Mouse (Mus musculus): ENCODE results near the gene Manba. TPM values are rescaled to one million over a fixed set of nuclear protein-coding genes. Genes with fewer than 3 reads are reported as not detected.
"Not testable (repeated sequence)": the region's sequence is repeated elsewhere in the genome, so short reads cannot be mapped to it uniquely, and the experiment has no call there.

Gene Manba
- total RNA-seq, 2 experiments from 2014 or later: 28.0 to 29.0 TPM

DNA sequence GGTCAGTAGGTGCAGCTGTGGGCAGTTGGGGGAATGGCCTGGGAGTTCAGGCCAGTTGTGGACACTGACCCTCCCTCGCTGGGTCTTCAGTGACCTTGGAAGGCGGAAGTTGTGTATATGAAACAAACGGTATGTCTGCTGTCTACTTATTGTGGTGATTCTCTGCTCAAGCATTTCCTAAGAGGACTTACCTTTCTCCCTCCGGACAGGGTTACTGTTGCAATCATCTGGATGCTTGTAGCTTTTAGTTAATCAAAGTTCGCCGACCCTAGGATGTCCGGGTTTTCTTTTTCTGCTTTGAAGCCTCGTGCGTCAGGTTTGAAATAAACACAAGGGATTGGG is 460 bp downstream of the Manba start:
- ATAC-seq (ENCODE audit: poor library complexity, severe bottlenecking): peak; percentile 78

DNA sequence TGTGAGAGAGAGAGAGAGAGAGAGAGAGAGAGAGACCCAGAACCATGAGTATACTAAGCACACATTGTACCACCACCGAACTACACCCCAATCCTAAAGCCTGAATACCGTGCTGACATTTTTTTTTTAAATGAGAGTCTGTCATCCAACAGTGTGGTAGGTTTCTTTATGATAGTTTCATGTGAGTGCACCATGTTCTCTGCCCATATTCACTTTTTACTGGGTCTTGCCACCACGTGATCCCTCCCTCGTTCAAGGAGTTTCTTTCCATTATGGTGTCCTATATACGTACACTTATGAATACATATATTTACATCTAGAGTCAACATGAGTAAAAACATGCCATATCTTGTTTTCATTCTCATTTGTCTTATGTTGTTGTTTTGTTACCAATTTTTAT is 940 bp downstream of the Manba start:
- no peak for ATAC-seq (ENCODE audit: poor library complexity, severe bottlenecking)

DNA sequence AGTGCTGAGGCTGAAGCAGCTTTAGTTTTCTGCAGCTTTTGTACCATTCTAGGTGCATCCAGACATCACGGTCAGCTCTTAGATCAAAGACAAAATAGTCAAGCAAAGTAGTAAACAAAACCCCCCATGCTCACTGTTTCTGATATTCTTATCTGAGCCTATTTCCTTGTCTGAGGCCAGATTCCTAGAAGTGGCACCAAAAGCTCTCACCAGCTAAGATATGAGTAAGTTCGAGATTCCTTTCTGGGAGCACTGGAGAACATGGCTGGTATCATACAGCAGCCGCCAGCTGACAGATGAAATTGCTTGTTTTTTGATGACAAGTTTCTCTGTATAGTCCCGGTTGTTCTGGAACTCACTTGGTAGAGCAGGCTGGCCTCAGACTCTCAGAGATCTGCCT is 2.4 kb downstream of the Manba start:
- no peak for ATAC-seq (ENCODE audit: poor library complexity, severe bottlenecking)

DNA sequence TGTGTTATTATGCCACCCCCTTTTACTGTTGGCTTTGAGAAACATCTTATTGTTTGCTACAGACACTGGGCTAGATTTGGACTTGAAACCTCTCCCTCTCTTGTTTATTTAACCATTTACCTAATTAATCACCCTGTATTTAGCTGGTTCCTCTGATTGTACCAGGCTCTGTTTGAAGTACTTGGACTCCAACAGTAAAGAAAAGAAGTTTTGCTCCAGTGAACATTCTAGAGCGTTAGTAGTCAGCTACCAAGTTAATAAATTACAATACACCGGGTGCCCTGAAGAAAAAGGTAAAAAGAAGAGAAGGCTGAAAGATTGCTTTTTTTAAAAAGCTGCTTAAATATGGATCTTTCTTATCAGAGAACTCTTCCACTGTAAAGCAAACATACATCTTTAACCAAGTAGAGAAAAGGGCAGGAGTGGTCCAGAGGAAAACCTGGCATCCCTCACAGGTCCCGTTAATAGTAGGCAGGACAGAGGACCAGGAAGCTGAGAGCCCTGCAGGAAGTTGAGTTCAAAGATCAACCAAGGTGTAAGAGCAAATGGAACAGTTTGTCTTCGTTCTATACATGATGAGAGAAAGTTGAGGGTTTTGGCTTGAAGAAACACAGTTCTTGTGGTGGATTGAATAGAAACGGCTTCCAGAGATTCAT is 4.6 kb downstream of the Manba start:
- ATAC-seq (ENCODE audit: poor library complexity, severe bottlenecking): no peak

DNA sequence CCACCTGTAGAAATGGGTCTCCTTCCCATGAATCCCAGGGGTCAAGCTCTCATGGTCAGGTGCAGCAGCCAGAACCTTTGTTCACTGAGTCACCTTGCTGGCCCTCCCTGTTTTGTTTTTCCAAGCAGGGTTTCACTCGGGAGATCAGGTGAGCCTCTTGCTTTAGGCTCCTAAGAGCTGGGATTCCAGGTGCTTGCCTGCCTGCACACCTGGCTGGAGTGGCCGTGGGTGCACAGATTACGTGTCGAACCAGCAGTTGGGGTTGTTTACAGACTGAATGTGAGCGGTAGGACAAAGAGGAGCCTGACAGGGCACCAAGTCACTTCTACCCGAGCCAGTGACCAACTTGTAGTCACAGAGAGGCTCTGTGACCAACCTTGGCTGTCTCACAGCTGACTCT is 5.7 kb downstream of the Manba start:
- no peak for ATAC-seq (ENCODE audit: poor library complexity, severe bottlenecking)

DNA sequence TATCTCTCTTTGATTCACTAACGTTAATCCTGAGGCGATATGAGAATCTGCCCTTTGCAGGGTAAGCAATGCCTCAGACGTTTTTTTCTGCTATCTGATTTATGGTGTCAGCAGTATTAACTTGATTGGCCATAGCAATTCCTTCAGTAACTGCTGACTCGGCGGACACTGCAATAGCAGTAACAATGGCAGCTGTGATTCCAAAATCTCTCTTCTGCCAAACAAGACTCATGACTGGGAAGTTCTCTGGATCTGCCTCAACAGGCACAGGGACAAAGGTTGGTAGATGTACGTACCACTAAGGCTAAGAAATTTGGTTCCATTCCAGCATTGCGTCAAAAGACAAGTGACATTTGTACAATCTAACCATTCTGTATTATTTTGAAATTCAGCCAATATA is 7.9 kb downstream of the Manba start:
- not testable (repeated sequence) for ATAC-seq (ENCODE audit: poor library complexity, severe bottlenecking)

DNA sequence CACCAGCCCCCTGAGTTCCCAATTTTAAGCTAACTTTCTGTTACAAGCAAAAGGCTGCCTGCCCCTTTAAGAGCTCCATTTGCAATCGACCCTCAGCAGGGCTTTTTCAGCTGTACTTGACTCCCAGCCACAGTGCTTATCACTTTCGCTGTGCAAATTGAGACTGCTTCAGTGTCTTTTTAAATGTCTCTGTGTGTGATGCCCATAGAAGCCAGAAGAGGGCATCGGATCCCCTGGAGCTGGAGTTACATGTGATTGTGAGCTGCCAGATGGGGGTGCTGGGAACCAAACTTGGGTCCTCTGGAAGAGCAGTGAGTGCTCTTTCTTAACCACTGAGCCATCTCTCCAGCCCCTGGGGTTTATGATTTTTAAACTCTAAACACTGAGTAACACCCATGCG is 12.5 kb downstream of the Manba start:
- ATAC-seq (ENCODE audit: poor library complexity, severe bottlenecking): not testable (repeated sequence)

DNA sequence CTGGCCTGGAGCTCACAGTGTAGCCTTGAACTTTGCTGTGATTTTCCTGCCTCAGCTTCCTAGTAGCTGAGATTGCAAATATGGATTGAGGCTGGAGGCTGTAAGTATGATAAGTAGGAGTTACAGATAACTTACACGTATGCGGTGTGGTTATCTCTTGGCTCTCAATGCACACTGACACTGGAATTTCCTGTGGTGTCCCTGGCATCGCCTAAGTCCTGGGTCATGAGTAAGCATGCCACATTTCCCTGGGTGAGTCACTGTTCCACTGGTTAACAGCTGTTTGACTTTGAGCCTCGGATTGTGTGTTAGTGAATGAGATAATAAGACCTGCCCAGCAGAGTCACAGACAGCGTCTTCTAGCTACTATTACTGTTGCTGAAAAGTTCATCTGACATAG is 13.5 kb downstream of the Manba start:
- no peak for ATAC-seq (ENCODE audit: poor library complexity, severe bottlenecking)

DNA sequence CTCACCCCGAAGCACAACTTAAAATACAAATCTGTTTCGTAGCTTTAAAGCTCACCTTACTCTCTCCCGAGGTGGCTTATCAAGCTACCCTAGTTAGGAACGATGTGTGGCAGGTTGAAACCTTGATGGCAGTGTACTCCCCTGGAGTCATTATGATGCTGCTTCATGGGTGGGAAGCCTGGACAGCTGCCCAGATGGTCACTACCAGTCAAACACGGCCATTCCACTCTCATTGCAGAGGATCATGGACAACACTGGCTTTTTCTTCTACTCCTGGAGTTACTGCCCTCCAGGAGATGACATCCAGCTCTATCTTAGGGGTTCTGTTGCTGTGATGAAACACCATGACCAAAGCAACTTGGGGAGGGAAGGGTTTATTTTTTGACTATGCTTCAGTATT is 17.7 kb downstream of the Manba start:
- ATAC-seq (ENCODE audit: poor library complexity, severe bottlenecking): no peak

DNA sequence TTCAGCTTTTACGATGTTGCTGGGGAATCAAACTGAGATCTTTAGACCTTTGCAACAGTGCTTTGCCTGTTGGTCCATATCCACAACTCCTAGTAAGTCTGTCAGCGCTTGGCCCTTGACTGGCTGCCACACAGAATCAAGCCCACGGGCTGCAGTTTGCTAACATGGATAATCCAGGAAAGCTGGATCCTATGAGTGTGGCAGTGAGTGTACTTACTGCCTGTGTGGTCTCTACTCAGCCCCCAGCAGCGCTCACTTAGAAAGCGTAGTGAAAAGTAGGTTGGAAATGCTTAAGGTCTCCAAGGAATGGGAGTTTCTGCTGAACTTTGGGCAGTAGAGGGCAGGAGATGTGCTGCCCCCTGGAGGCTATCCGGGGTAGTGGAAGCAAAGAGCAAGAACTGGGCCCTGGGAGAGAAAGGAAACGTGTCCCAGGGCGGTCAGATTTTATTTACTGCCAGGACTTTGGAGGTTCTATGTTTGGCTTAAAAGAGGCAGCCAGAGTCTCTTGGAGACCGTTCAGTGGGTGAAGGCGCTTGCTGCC is 20.0 kb downstream of the Manba start:
- peak; percentile 96 for ATAC-seq (ENCODE audit: poor library complexity, severe bottlenecking)

DNA sequence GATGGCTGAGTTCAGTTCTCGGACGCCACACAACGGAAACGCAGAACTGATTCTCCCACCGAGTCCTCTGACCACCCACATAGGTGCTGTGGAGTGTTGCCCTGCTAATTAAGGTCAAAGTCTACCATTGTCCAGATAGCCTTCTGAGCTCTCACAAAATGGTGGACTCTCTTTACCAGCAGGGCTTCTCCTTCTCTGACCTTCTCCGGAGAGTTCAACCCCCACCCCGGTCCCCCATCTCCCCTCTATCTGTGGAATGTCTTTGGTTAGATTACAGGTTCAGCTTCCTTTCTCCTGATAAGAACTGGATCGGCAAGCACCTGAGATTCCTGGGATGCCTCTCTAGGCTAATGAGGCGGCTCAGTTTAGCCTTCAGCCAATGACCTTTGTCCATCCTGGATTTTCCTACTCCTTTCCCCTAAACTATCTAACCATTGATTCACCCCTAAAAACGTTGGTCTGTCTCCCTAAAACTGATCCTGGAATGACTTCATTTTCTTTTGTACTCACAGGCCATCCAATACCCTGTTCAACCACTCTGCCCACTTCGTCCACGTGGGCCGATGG is 20.6 kb downstream of the Manba start:
- no peak for ATAC-seq (ENCODE audit: poor library complexity, severe bottlenecking)

DNA sequence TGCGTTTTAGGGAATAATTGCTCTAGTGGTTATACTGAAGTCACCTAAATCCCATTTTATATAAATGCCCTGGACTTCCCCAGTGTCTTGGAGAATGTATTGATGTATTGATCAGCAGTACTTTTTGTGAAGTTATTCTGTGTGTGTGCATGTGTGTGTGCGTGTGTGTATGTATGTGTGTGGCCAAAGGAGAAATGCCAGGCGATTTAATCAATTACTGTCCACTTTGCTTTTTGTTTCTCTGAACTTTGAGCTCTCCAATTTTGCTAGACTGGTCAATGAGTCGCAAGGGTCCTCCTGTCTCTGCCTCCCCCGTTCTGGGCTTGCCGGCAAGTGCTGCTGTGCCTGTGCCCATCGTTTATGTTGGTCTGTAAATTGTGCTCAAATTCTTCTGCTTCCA is 22.1 kb downstream of the Manba start:
- no peak for ATAC-seq (ENCODE audit: poor library complexity, severe bottlenecking)

DNA sequence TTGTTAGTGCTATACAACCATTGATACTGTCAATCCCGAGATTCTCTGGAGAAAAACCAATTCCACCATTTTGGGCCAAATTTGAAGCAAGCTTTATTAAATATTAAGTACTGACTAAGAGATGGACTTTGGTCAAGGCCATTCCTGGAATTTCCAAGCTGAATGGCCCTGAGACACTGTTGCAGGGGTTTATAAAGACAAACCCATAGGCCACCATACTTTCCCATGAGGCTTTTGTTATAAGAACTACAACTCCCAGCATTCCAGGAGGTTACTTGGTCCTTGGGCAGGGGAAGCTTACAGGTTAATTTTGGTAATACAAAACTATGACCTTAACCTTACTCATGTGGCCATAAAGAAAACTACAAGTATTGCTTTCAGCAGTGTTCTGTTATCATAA is 22.8 kb downstream of the Manba start:
- no peak for ATAC-seq (ENCODE audit: poor library complexity, severe bottlenecking)

DNA sequence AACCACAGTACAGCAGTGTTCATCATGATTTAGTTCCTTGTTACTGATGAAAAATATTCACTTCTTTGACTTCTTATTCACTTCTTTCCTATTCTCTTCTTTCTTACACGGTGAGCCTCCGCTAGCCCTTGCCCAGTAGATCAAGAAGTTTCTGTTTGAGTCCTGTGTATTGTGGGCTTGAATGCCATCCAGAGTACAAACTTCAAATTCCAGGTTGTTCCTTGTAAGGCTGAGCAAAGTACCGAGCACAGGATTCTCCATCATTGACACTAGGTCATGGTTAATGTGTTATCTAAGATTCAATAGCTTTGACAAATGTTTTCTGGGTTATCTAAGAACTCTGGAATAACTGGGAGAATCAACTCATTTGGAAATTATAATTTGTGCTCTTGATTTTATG is 25.0 kb downstream of the Manba start:
- ATAC-seq (ENCODE audit: poor library complexity, severe bottlenecking): no peak

DNA sequence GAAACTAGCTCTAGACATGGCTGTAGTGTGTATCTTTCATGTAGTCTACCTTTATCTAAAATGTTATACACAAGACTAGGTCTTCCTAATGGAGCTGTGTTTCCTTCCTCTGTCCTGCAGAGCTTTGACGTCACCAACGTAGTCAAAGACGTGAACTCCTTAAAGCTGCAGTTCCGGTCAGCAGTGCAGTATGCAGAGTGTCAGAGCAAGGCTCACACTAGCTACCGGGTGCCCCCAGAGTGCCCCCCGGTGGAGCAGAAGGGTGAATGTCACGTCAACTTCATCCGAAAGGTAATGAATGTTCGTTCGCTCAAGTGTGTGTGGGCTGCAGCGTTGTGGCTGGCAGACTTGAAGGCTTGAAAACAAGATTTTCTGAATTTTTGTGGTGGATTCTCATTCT is 26.3 kb downstream of the Manba start:
- 0 out of 2 replicates have a peak, but pooled peaks have one; percentile 18 for ATAC-seq (ENCODE audit: poor library complexity, severe bottlenecking)

DNA sequence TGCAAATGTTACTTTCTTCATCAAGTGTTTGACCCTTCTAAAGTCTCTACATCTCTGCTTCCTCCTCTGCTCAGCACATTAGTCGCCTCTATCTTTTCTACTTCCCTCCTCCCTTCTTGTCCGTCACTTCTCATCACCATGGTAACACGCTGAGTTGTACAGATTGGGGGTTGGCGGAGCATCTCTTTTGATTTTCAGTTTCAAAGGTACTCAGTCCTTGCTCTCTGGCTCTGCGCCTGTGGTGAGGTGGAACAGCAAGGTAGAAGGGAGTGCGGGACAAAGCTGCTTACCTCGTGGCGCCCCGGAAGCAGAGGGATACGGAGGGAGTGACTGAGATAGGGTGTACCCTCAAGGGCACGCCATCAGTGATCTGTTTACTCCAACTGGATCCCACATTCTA is 27.9 kb downstream of the Manba start:
- no peak for ATAC-seq (ENCODE audit: poor library complexity, severe bottlenecking)

DNA sequence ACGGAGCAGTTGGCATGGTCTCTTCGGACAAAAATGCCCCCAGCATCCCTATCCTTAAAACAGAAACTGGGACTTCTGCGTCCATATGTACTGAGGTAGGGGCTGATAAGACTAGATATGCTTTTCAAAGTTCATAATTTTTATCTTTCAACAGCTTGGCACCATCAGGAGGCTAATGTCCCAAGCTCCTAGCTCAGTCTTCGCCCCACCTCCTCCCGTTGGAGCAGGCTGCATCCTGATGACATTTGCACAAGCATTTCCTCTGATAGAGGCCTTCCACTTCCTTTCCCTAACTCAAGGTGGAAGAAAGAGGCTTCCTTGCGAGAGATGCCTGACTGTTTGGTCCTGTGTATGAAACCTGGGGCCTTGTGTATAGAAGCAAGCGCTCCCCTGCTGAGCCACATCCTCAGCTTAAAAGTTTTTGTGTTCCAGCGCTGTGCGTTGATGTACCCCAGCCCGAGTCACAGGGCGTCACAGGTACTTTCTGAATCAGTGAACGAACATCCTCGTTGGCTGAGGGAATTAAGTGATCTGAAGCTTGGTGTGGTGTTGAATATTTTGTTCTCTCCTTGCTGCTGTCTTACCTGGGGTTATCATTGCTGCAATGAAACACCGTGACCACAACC is 28.5 kb downstream of the Manba start:
- ATAC-seq (ENCODE audit: poor library complexity, severe bottlenecking): no peak

DNA sequence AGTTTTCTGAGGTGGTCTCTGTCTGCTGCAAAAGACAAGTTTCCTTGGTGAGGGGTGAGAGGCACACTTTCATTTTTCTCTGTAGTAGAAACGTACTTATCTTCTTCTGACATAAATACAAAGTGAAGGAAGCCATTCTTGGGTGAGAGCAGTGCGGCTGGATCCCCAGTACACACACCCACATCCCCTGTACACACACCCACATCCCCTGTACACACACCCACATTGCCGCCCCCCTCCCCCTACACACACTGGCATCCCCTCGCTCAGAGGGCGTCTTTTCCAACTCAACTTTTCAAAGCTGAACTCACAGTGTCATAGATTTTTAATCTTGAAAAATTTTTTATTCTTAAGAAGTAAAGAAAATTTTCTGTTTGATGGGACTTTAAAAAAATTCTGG is 29.8 kb downstream of the Manba start:
- no peak for ATAC-seq (ENCODE audit: poor library complexity, severe bottlenecking)

DNA sequence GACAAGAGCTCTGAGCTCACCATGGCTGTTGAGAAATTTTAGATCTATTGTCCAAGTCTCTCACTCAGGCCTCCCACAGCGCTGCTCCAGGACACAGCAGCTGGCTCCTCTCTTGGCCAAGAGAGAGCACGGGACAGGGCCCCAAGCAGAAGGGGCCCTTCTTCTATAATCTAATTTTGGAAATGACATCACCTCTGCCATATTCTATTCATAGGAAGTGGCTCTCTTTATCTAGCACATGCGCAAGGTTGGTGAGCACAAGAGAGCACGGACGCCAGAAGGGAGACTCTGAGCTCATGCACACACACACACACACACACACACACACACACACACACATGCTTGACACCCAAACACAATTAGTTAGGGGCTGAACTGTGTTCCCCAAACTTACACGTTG is 31.5 kb downstream of the Manba start:
- ATAC-seq (ENCODE audit: poor library complexity, severe bottlenecking): peak; percentile 40; the same call in 1 of the 2 replicates

DNA sequence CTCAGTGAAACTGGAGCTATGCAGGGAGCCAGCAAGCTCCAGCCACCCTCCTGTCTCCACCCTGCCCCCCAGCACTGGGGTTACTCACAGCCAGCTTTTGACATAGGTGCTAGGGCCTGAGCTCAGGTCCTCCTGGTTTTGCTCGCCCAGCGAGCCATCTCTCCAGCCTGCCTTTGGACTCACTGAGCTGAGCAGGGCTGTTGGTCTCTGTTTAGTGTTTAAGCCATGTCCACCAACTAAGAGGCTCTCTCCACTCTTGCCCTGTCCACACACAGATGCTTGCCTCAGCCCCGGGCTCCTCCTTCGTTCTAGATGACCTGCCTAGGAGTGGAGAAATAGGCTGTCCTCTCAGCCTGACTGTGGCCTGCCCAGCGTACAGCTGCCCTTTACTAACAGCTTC is 33.5 kb downstream of the Manba start:
- ATAC-seq (ENCODE audit: poor library complexity, severe bottlenecking): no peak

DNA sequence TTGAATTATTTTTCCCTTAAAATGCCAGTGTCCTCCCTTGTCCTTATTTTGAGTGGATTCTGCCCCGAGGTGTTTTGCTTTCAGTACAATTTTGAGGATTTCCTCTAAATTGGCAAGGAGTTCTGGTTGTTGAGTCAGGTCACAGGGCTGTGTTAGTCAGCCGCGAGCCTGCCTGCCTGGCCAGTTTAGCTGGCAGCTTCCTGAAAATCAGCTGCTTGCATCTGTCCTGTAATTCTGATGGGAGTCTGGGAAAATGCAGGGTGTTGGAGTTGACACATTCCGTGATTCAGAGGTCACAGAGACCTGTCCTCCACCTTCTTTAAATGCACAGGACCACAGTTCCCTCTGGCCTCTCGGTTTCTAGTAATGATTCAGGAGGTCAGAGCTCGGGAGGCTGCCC is 34.2 kb downstream of the Manba start:
- no peak for ATAC-seq (ENCODE audit: poor library complexity, severe bottlenecking)

DNA sequence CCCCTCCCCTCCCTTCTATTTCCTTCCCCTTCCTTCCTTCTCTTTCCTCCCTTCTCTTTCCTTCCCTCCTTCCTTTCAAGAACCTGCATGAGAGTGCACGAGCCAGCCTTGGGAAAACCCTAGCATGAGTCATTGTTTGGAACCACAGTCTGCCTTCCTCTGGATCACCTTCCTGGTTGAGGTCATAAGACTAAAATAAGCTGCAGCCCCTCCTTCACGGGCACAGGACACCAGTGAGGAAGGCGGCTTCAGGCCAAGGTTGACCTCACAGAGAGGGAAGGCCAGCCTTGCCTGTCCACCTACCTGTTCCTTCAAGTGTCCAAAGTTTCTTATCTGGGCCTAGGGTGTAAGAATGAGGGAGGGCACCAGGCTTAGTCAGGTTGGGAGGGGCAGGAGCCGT is 36.6 kb downstream of the Manba start:
- ATAC-seq (ENCODE audit: poor library complexity, severe bottlenecking): no peak

All from megakaryocyte, adult 5-6 weeks (primary cell).